Mouse (Mus musculus) gastrocnemius, postnatal 36 days (tissue): ENCODE data around the gene Cdc42bpb. TPM values are rescaled to one million over a fixed set of nuclear protein-coding genes. Genes with fewer than 3 reads are reported as not detected.

ENCODE experiments used
- DNase-seq, 2 experiments: peaks; one replicate each; pipeline ENCODE4 v3.0.0; 2022
- intact Hi-C: fragments of 180-260 bp; cut with DNase I; formaldehyde crosslinking; loops from one replicate; pipeline ENCODE4 v1.15.1; 2025
- long read RNA-seq, 2 experiments: library from polyadenylated mRNA; stranded (forward); transcript quantifications; one replicate each; pipeline ENCODE4 v2.0.0; 2021
- total RNA-seq, 2 experiments: library from RNA; stranded (reverse); gene quantifications; 2 replicates each; pipeline ENCODE4 v1.2.3; 2021

Gene Cdc42bpb
- total RNA-seq = 10 to 100 TPM; 18.6 to 18.7 TPM
- long read RNA-seq, experiment 1, partial matches to known transcripts = 2 of 5 reads
- long read RNA-seq, experiment 1, other reads (novel, unspliced or antisense) = 1 of 5 reads
- long read RNA-seq, experiment 2, partial matches to known transcripts = 5 of 8 reads
- long read RNA-seq, experiment 2, other reads (novel, unspliced or antisense) = 3 of 8 reads

GRCm38 (mm10) chr12:111377376-111377973 lies at the start of gene Cdc42bpb:
TSS of gene Cdc42bpb (minus strand) at chr12:111377718.
- intact Hi-C loops = no loop called here
- peak; percentile 91 to 93 for DNase-seq

GRCm38 (mm10) chr12:111425789-111426460 lies 48.4 kb upstream of the Cdc42bpb start:
- intact Hi-C loops = loop anchor here (1.0 to 10.0 kb wide), 3 partner anchors 33 to 219 kb away; no protein-coding TSS in a partner anchor
- peak; percentile 90 to 96 for DNase-seq

- intact Hi-C loops = loop anchor here (2.0 to 10.0 kb wide), 2 partner anchors 44 to 220 kb away; no protein-coding TSS in a partner anchor
- peak; percentile 87 to 93 for DNase-seq
Measured at GRCm38 (mm10) chr12:111425258-111425657, 47.7 kb upstream of the Cdc42bpb start.

GRCm38 (mm10) chr12:111424547-111424946 lies 47.0 kb upstream of the Cdc42bpb start:
- no peak for DNase-seq
- intact Hi-C loops = loop anchor here (2.0 to 10.0 kb wide), 2 partner anchors 44 to 220 kb away; no protein-coding TSS in a partner anchor

- no peak for DNase-seq
- intact Hi-C loops = loop anchor here (2.0 to 10.0 kb wide), 2 partner anchors 45 to 221 kb away; no protein-coding TSS in a partner anchor
Measured at GRCm38 (mm10) chr12:111423570-111424129, 46.1 kb upstream of the Cdc42bpb start.

- intact Hi-C loops = loop anchor here (10.0 kb wide), 1 partner anchor 222 kb away; no protein-coding TSS in a partner anchor
- DNase-seq = no peak
Measured at GRCm38 (mm10) chr12:111422852-111423251, 45.3 kb upstream of the Cdc42bpb start.

- intact Hi-C loops = loop anchor here (10.0 kb wide), 1 partner anchor 224 kb away; no protein-coding TSS in a partner anchor
- DNase-seq = no peak
Measured at GRCm38 (mm10) chr12:111420946-111421709, 43.6 kb upstream of the Cdc42bpb start.

GRCm38 (mm10) chr12:111419918-111420317 lies 42.4 kb upstream of the Cdc42bpb start:
- intact Hi-C loops = loop anchor here (10.0 kb wide), 1 partner anchor 225 kb away; no protein-coding TSS in a partner anchor
- DNase-seq = no peak

GRCm38 (mm10) chr12:111416921-111417779 lies 39.6 kb upstream of the Cdc42bpb start, which contains the start of gene Exoc3l4:
TSS of gene Exoc3l4 (plus strand) at chr12:111417017.
- no peak for DNase-seq
- intact Hi-C loops = no loop called here

GRCm38 (mm10) chr12:111413300-111413699 lies 35.8 kb upstream of the Cdc42bpb start:
- peak; percentile 89 for DNase-seq
- intact Hi-C loops = loop anchor here (5.0 kb wide), 2 partner anchors 76 to 141 kb away; partner anchors contain the start of gene Amn

- no peak for DNase-seq
- intact Hi-C loops = loop anchor here (5.0 kb wide), 2 partner anchors 75 to 140 kb away; partner anchors contain the start of gene Amn
Measured at GRCm38 (mm10) chr12:111412581-111413284, 35.2 kb upstream of the Cdc42bpb start.

- DNase-seq = no peak
- intact Hi-C loops = loop anchor here (5.0 kb wide), 2 partner anchors 74 to 139 kb away; partner anchors contain the start of gene Amn
Measured at GRCm38 (mm10) chr12:111411631-111412355, 34.3 kb upstream of the Cdc42bpb start.

GRCm38 (mm10) chr12:111409583-111409982 lies 32.1 kb upstream of the Cdc42bpb start:
- intact Hi-C loops = no loop called here
- no peak for DNase-seq

GRCm38 (mm10) chr12:111406622-111407021 lies 29.1 kb upstream of the Cdc42bpb start, which contains the start of gene Lbhd2:
TSS of gene Lbhd2 (plus strand) at chr12:111406809.
- no peak for DNase-seq
- intact Hi-C loops = no loop called here

GRCm38 (mm10) chr12:111404880-111405279 lies 27.4 kb upstream of the Cdc42bpb start:
- intact Hi-C loops = no loop called here
- DNase-seq = no peak

GRCm38 (mm10) chr12:111401454-111402184 lies 24.1 kb upstream of the Cdc42bpb start:
- DNase-seq = peak; percentile 54 to 61
- intact Hi-C loops = loop anchor here (2.0 kb wide), 1 partner anchor 13 kb away; no protein-coding TSS in a partner anchor

- intact Hi-C loops = no loop called here
Measured at GRCm38 (mm10) chr12:111396997-111397396, 19.5 kb upstream of the Cdc42bpb start.

More at GRCm38 (mm10) chr12:111396997-111397396, 19.5 kb upstream of the Cdc42bpb start:
- no peak for DNase-seq
